8 mouse cellular contexts compared by ENCODE assay signal in the genomic region with DNA sequence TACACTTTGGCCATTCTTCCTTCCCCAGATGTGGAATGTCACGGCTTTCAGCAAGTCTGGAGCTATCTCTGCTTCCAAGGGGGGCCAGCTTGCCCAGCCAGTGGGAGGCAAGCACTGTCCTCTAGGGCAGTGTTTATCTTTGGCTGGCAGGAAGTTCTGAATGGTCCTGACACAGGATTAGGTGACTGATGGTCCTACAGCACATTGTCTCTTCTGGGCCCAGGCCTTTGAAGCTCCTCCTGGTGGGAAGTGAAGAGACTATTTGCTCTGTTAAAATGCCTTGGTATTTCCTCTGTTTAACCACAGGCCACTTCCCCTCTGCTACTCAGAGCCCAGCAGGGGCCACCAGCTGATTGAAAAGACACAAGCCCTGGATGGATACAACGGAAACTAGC. TPM values are rescaled to one million over a fixed set of nuclear protein-coding genes. Genes with fewer than 3 reads are reported as not detected.
A peak's percentile ranks its signal among the peaks of the same experiment; 100 is the strongest.
DNase-seq lines count a peak whose midpoint lies in the region; ATAC-seq and TF ChIP-seq lines count a peak whose summit lies in the region.

No protein-coding gene starts in this region.

- peak overlapping the region; percentile 14 for H3K4me2 ChIP-seq in embryonic facial prominence, embryonic 12.5 days (replicated peaks)
- H3K4me2 ChIP-seq in hindbrain, embryonic 16.5 days (ENCODE audit: low read length): no peak overlapping the region
- H3K4me2 ChIP-seq in lung, embryonic 16.5 days (ENCODE audit: low read depth, low read length): peak overlapping the region; percentile 5
- H3K4me2 ChIP-seq in stomach, embryonic 14.5 days (replicated peaks; ENCODE audit: low read depth, low read length): no peak overlapping the region; the same call in 1 of the 2 replicates

- H3K9ac ChIP-seq in embryonic facial prominence, embryonic 12.5 days: no peak overlapping the region
- no peak overlapping the region for H3K9ac ChIP-seq in hindbrain, embryonic 16.5 days (ENCODE audit: low read depth, low read length)
- H3K9ac ChIP-seq in lung, embryonic 16.5 days (ENCODE audit: low read length): no peak overlapping the region
- no peak overlapping the region for H3K9ac ChIP-seq in stomach, embryonic 14.5 days (replicated peaks; ENCODE audit: low read depth, low read length)

- H3K4me1 ChIP-seq in embryonic facial prominence, embryonic 12.5 days: peaks cover 91% of the 10 kb centered on the region
- peaks cover 9% of the 10 kb centered on the region for H3K4me1 ChIP-seq in hindbrain, embryonic 16.5 days (ENCODE audit: control insufficient read depth, insufficient read depth, low read depth, low read length)
- H3K4me1 ChIP-seq in lung, embryonic 16.5 days (replicated peaks; ENCODE audit: control insufficient read depth, insufficient read depth, low read length): peaks cover 32% of the 10 kb centered on the region
- peaks cover 43% of the 10 kb centered on the region for H3K4me1 ChIP-seq in stomach, embryonic 14.5 days (ENCODE audit: control insufficient read depth, insufficient read depth, low read length)

- H3K36me3 ChIP-seq in embryonic facial prominence, embryonic 12.5 days: no peaks in the 10 kb centered on the region
- H3K36me3 ChIP-seq in hindbrain, embryonic 16.5 days (ENCODE audit: control insufficient read depth, insufficient read depth, low read length): no peaks in the 10 kb centered on the region
- no peaks in the 10 kb centered on the region for H3K36me3 ChIP-seq in lung, embryonic 16.5 days (ENCODE audit: control insufficient read depth, insufficient read depth, low read length)
- H3K36me3 ChIP-seq in stomach, embryonic 14.5 days (ENCODE audit: control insufficient read depth, insufficient read depth, low read length): no peaks in the 10 kb centered on the region; the same call in 1 of the 2 replicates

- peak; percentile 11 for TF ChIP-seq CTCF in left cerebral cortex, adult 2 months (IDR thresholded peaks at IDR 0.05)

- DNase-seq in left cerebral cortex, adult 2 months (ENCODE audit: extremely low spot score in 1 of 2, low spot score in 2 of 2): no peak
- DNase-seq in left cerebral cortex, postnatal 25 days (ENCODE audit: low spot score in 2 of 2): no peak
- DNase-seq in gastrocnemius, postnatal 36 days: no peak
- no peak for DNase-seq in urinary bladder, postnatal 14 days (ENCODE audit: low spot score)

- H3K4me3 ChIP-seq in left cerebral cortex, adult 2 months: no peak overlapping the region
- no peak overlapping the region for H3K4me3 ChIP-seq in embryonic facial prominence, embryonic 12.5 days
- H3K4me3 ChIP-seq in hindbrain, embryonic 16.5 days (ENCODE audit: low read length): no peak overlapping the region
- H3K4me3 ChIP-seq in lung, embryonic 16.5 days (ENCODE audit: low read length): no peak overlapping the region
- H3K4me3 ChIP-seq in stomach, embryonic 14.5 days (ENCODE audit: low read depth, low read length): no peak overlapping the region

- intact Hi-C loops in left cerebral cortex, adult 2 months (cut with DNase I): no loop called here
- intact Hi-C loops in left cerebral cortex, postnatal 25 days (cut with DNase I): no loop called here
- intact Hi-C loops in gastrocnemius, postnatal 36 days (cut with DNase I): no loop called here

- H3K27me3 ChIP-seq in embryonic facial prominence, embryonic 12.5 days: no peaks in the 10 kb centered on the region
- no peaks in the 10 kb centered on the region; the same call in 1 of the 2 replicates for H3K27me3 ChIP-seq in hindbrain, embryonic 16.5 days (replicated peaks; ENCODE audit: control insufficient read depth, insufficient read depth, low read length)
- H3K27me3 ChIP-seq in lung, embryonic 16.5 days (ENCODE audit: control insufficient read depth, insufficient read depth, low read depth, low read length): no peaks in the 10 kb centered on the region; the same call in 1 of the 2 replicates
- H3K27me3 ChIP-seq in stomach, embryonic 14.5 days (ENCODE audit: control insufficient read depth, insufficient read depth, low read length): no peaks in the 10 kb centered on the region

- no peak overlapping the region for H3K27ac ChIP-seq in left cerebral cortex, adult 2 months
- peak overlapping the region; percentile 83 for H3K27ac ChIP-seq in embryonic facial prominence, embryonic 12.5 days
- peak overlapping the region; percentile 48; the same call in 1 of the 2 replicates for H3K27ac ChIP-seq in hindbrain, embryonic 16.5 days (ENCODE audit: low read depth, low read length)
- H3K27ac ChIP-seq in lung, embryonic 16.5 days (ENCODE audit: low read length): peak overlapping the region; percentile 57
- peak overlapping the region; percentile 82 for H3K27ac ChIP-seq in stomach, embryonic 14.5 days (ENCODE audit: low read length)

- ATAC-seq in embryonic facial prominence, embryonic 12.5 days (ENCODE audit: insufficient number of reproducible peaks, insufficient read depth, low FRiP score, low TSS enrichment): no peak
- no peak for ATAC-seq in hindbrain, embryonic 16.5 days
- ATAC-seq in lung, embryonic 16.5 days (ENCODE audit: low read depth): peak; percentile 85
- peak; percentile 53; the same call in 1 of the 2 replicates for ATAC-seq in stomach, embryonic 14.5 days (ENCODE audit: insufficient number of reproducible peaks, insufficient read depth, low FRiP score, low read depth)

- WGBS in embryonic facial prominence, embryonic 12.5 days: 10% methylated on average over 2 of the region's 2 CpGs
- WGBS in hindbrain, embryonic 16.5 days: 27% methylated on average over 2 of the region's 2 CpGs
- WGBS in lung, embryonic 16.5 days: 4% methylated on average over 2 of the region's 2 CpGs
- 13% methylated on average over 2 of the region's 2 CpGs for WGBS in stomach, embryonic 14.5 days

- no peaks in the 10 kb centered on the region for H3K9me3 ChIP-seq in embryonic facial prominence, embryonic 12.5 days
- no peaks in the 10 kb centered on the region for H3K9me3 ChIP-seq in hindbrain, embryonic 16.5 days (ENCODE audit: control insufficient read depth, low read length)
- no peaks in the 10 kb centered on the region for H3K9me3 ChIP-seq in lung, embryonic 16.5 days (ENCODE audit: control insufficient read depth, low read length)
- no peaks in the 10 kb centered on the region for H3K9me3 ChIP-seq in stomach, embryonic 14.5 days (ENCODE audit: control insufficient read depth, low read depth, low read length)

RNA-seq across cellular contexts. Expression of a gene that starts 6.2 kb away (rescaled TPM):
- total RNA-seq in left cerebral cortex, adult 2 months (2021): 1 to 10 TPM; 2.6 to 2.7 TPM
- 1 to 10 TPM; 2.7 to 2.8 TPM for total RNA-seq in left cerebral cortex, postnatal 25 days (2021)
- 10.3 and 11.2 TPM in 2 replicates for polyA plus RNA-seq in embryonic facial prominence, embryonic 12.5 days (2016; fragmentation: Nextera tagmentation; extraction: Ambion mirVana)
- 2.5 and 2.8 TPM in 2 replicates for polyA plus RNA-seq in hindbrain, embryonic 16.5 days (2015; fragmentation: Nextera tagmentation; extraction: Ambion mirVana)
- polyA plus RNA-seq in lung, embryonic 16.5 days (2015; fragmentation: Nextera tagmentation; extraction: Ambion mirVana): 1.9 and 2.0 TPM in 2 replicates
- polyA plus RNA-seq in stomach, embryonic 14.5 days (2014; fragmentation: Nextera tagmentation; extraction: Ambion mirVana): 4.0 and 5.2 TPM in 2 replicates
- 1 to 10 TPM; 2.5 TPM for total RNA-seq in gastrocnemius, postnatal 36 days (2021)

RNA-seq across cellular contexts. Expression of a gene that starts 50.7 kb away (rescaled TPM):
- not detected for total RNA-seq in left cerebral cortex, adult 2 months (2021)
- total RNA-seq in left cerebral cortex, postnatal 25 days (2021): not detected
- 0.88 and 2.7 TPM in 2 replicates for polyA plus RNA-seq in embryonic facial prominence, embryonic 12.5 days (2016; fragmentation: Nextera tagmentation; extraction: Ambion mirVana)
- 0.32 and 0.48 TPM in 2 replicates for polyA plus RNA-seq in hindbrain, embryonic 16.5 days (2015; fragmentation: Nextera tagmentation; extraction: Ambion mirVana)
- not detected in 2 replicates for polyA plus RNA-seq in lung, embryonic 16.5 days (2015; fragmentation: Nextera tagmentation; extraction: Ambion mirVana)
- not detected in 2 replicates for polyA plus RNA-seq in stomach, embryonic 14.5 days (2014; fragmentation: Nextera tagmentation; extraction: Ambion mirVana)
- not detected for total RNA-seq in gastrocnemius, postnatal 36 days (2021)

Comparison
In these comparisons a context has a peak if more than half of its experiments do, and no peak if none do; other contexts are left out.
1. ATAC-seq: peak in lung, embryonic 16.5 days (single experiment) and stomach, embryonic 14.5 days (single experiment); none in embryonic facial prominence, embryonic 12.5 days (single experiment) and hindbrain, embryonic 16.5 days (single experiment).
2. H3K4me2 ChIP-seq: peak in embryonic facial prominence, embryonic 12.5 days (single experiment) and lung, embryonic 16.5 days (single experiment); none in hindbrain, embryonic 16.5 days (single experiment) and stomach, embryonic 14.5 days (single experiment).